Mouse (Mus musculus): ENCODE measurements around the gene Epn2. TPM values are rescaled to one million over a fixed set of nuclear protein-coding genes. Genes with fewer than 3 reads are reported as not detected.

Epn2 gene
- polyA plus RNA-seq (2014; fragmentation: Nextera tagmentation; extraction: Ambion mirVana) = 23.7 and 24.7 TPM in 2 replicates

DNA sequence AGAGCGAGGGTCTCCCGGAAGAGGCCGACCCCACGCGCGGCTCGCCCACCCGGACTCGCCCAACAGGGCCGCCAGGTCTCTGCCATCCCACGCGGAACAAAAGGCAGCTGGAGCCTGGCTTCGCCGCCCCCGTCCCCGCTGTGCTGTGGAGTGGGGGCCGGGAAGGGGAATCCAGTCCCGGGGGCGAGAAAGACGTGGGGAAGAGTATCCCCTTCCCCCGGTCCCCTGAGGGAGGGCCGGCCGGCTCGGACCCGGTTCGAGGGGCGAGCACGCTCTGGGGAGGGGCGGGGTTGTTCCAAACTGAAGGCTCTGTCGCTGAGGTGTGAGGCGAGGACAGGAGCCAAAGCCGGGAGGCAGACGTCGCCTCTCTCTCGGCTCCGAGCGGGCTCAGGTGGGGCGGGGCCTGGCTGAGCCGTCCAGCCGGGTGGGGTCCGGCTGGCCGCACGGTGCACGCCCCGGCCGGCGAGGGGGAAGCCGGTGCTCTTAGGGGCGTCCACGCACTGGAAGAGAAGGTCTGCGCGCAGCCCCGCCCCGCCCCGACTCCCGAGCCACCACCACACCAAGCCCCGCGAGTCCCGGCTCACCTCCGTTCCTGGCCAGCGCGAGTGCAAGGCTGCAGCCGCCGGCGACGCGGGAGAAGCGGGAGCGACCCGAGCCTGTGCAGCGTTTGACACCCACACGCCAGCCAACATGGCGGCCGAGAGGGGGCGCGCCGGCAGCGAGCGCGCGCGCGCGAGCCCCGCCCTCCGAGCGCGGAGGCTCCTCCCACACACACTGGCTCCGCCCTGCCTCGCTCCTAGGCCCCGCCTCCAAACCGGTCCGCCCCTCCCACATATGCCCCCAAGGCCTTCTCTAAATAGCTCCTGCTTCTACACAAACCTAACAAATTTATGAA lies at the start of gene Epn2:
Epn2 (minus strand) TSS at position 705 of the 895 bp plus-strand sequence.
- 0 out of 2 replicates have a peak, but pooled peaks cover 3% of the 10 kb centered on the region for H3K4me1 ChIP-seq (ENCODE audit: control insufficient read depth, insufficient read depth, low read length)
- H3K27me3 ChIP-seq (ENCODE audit: control insufficient read depth, insufficient read depth, low read length) = no peaks in the 10 kb centered on the region
- peak within 1 kb of the TSS; percentile 85 for H3K4me3 ChIP-seq (ENCODE audit: low read depth, low read length)
- under 1% methylated on average over 83 of the region's 93 CpGs for WGBS
- H3K4me2 ChIP-seq (ENCODE audit: low read depth, severe bottlenecking) = peak within 1 kb of the TSS; percentile 95
- H3K36me3 ChIP-seq (ENCODE audit: control insufficient read depth, insufficient read depth, low read length) = no peaks in the 10 kb centered on the region
- H3K9ac ChIP-seq (ENCODE audit: low read length) = peak within 1 kb of the TSS; percentile 86
- peak within 1 kb of the TSS; percentile 81 for H3K27ac ChIP-seq (replicated peaks; ENCODE audit: low read depth, low read length)
- no peaks in the 10 kb centered on the region for H3K9me3 ChIP-seq (ENCODE audit: control insufficient read depth, low read length)
- peak; percentile 92 for ATAC-seq (ENCODE audit: insufficient number of reproducible peaks, low FRiP score, low TSS enrichment, low read depth)
- peak; percentile 87 for DNase-seq (ENCODE audit: low spot score)

DNA sequence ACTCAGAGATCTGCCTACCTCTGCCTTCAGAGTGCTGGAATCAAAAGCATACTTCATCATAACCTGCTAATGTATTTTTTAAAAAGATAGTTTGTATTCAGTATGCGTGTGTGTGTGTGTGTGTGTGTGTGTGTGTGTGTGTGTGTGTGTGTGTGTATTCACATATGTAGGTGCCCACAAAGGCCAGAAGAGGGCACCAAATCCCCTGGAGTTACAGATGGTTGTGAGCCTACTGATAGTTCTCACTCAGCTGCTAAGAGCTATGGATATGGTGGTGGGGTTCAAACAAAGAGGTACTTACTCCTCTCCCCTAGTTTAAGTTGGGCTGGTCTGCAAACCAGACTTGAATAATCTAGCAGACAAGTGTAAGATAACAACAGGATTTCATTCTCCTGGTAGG lies 47.0 kb upstream of the Epn2 start:
- ATAC-seq (ENCODE audit: insufficient number of reproducible peaks, low FRiP score, low TSS enrichment, low read depth) (no peak), DNase-seq (ENCODE audit: low spot score) (no peak)
- Histone ChIP-seq H3K36me3 (ENCODE audit: control insufficient read depth, insufficient read depth, low read length) (no peaks in the 10 kb centered on the region), H3K27me3 (ENCODE audit: control insufficient read depth, insufficient read depth, low read length) (no peaks in the 10 kb centered on the region), H3K4me1 (ENCODE audit: control insufficient read depth, insufficient read depth, low read length) (no peaks in the 10 kb centered on the region), H3K9ac (ENCODE audit: low read length) (no peak overlapping the region), H3K4me3 (ENCODE audit: low read depth, low read length) (no peak overlapping the region), H3K4me2 (ENCODE audit: low read depth, severe bottlenecking) (no peak overlapping the region), H3K27ac (replicated peaks; ENCODE audit: low read depth, low read length) (no peak overlapping the region), H3K9me3 (ENCODE audit: control insufficient read depth, low read length) (no peaks in the 10 kb centered on the region)
- WGBS = 89% methylated on average over 1 of the region's 1 CpGs

DNA sequence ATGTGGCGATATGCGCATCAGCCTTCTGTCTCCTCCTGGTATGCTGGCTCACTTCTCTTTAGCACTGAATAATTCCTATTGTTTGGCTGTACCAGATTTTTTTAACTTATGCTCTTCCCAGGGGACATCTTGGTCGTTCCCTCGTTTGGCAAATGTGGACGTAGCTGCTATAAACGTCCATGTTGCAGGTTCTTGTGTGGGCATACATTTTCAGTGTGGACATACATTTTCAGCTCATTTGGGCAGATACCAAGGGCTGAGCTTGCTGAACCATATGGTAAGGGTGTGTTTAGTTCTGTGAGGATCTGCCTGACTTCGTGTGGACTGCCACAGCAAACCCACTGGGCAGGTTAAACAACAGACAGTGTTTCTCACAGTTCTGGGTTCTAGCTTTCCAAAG lies 45.6 kb upstream of the Epn2 start:
- no peak overlapping the region for H3K4me3 ChIP-seq (ENCODE audit: low read depth, low read length)
- no peaks in the 10 kb centered on the region for H3K36me3 ChIP-seq (ENCODE audit: control insufficient read depth, insufficient read depth, low read length)
- no peak overlapping the region for H3K4me2 ChIP-seq (ENCODE audit: low read depth, severe bottlenecking)
- ATAC-seq (ENCODE audit: insufficient number of reproducible peaks, low FRiP score, low TSS enrichment, low read depth) = no peak
- H3K4me1 ChIP-seq (ENCODE audit: control insufficient read depth, insufficient read depth, low read length) = no peaks in the 10 kb centered on the region
- no peak overlapping the region for H3K9ac ChIP-seq (ENCODE audit: low read length)
- no peak for DNase-seq (ENCODE audit: low spot score)
- 83% methylated on average over 7 of the region's 7 CpGs for WGBS
- H3K27ac ChIP-seq (replicated peaks; ENCODE audit: low read depth, low read length) = no peak overlapping the region
- H3K27me3 ChIP-seq (ENCODE audit: control insufficient read depth, insufficient read depth, low read length) = no peaks in the 10 kb centered on the region
- H3K9me3 ChIP-seq (ENCODE audit: control insufficient read depth, low read length) = no peaks in the 10 kb centered on the region

DNA sequence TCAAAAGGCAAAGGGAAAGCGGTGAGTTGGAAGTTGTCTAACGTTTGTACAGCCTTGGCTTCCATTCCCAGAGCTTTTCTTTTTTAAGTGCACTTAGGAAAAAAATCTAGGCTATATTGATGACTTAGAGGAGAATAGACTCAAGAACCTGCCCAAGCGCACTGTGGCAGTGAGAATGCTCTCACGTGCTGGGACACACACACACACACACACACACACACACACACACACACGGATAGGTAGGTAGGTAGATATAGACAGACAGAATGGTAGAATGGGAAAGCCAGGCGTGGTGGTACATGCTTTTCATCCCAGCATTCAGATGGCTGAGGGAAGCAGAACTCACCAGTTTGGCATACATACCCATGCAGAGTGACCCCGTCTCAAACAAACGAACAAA lies 41.3 kb upstream of the Epn2 start:
- Histone ChIP-seq H3K4me1 (ENCODE audit: control insufficient read depth, insufficient read depth, low read length) (peaks cover 5% of the 10 kb centered on the region; the same call in 1 of the 2 replicates), H3K4me2 (ENCODE audit: low read depth, severe bottlenecking) (peak overlapping the region; percentile 66; the same call in 1 of the 2 replicates), H3K27ac (replicated peaks; ENCODE audit: low read depth, low read length) (no peak overlapping the region), H3K4me3 (ENCODE audit: low read depth, low read length) (no peak overlapping the region), H3K9me3 (ENCODE audit: control insufficient read depth, low read length) (no peaks in the 10 kb centered on the region), H3K27me3 (ENCODE audit: control insufficient read depth, insufficient read depth, low read length) (no peaks in the 10 kb centered on the region), H3K36me3 (ENCODE audit: control insufficient read depth, insufficient read depth, low read length) (no peaks in the 10 kb centered on the region), H3K9ac (ENCODE audit: low read length) (no peak overlapping the region)
- WGBS = 66% methylated on average over 8 of the region's 8 CpGs
- ATAC-seq (ENCODE audit: insufficient number of reproducible peaks, low FRiP score, low TSS enrichment, low read depth) = no peak
- no peak for DNase-seq (ENCODE audit: low spot score)

DNA sequence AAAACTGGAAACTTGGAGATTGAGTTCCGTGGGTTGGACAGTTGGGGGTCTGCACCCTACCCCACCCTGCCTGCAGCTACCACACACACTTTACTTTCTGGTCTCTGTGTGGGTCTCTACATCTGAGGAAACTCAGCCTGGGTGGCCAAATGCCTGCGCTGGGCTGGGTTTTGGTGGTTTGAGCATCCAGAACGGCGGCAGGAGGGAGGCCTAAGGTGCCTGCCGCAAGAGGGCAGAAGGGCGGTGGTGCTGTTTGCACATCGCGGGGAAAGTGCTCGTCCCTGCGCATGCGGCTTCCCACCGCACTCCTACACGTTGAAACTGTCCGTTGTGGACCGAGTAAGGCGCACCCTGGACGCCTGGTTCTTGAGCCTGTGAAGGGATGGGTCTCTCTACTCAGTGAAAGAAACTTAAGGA lies 40.8 kb upstream of the Epn2 start:
- peak; percentile 73; the same call in 1 of the 2 replicates for ATAC-seq (ENCODE audit: insufficient number of reproducible peaks, low FRiP score, low TSS enrichment, low read depth)
- no peak overlapping the region for H3K9ac ChIP-seq (ENCODE audit: low read length)
- H3K27ac ChIP-seq (replicated peaks; ENCODE audit: low read depth, low read length) = no peak overlapping the region
- H3K27me3 ChIP-seq (ENCODE audit: control insufficient read depth, insufficient read depth, low read length) = no peaks in the 10 kb centered on the region
- peak; percentile 84 for DNase-seq (ENCODE audit: low spot score)
- H3K36me3 ChIP-seq (ENCODE audit: control insufficient read depth, insufficient read depth, low read length) = no peaks in the 10 kb centered on the region
- H3K4me1 ChIP-seq (ENCODE audit: control insufficient read depth, insufficient read depth, low read length) = peaks cover 9% of the 10 kb centered on the region; the same call in 1 of the 2 replicates
- peak overlapping the region; percentile 66 for H3K4me2 ChIP-seq (ENCODE audit: low read depth, severe bottlenecking)
- H3K9me3 ChIP-seq (ENCODE audit: control insufficient read depth, low read length) = no peaks in the 10 kb centered on the region
- H3K4me3 ChIP-seq (ENCODE audit: low read depth, low read length) = peak overlapping the region; percentile 35
- WGBS = under 1% methylated on average over 17 of the region's 17 CpGs

DNA sequence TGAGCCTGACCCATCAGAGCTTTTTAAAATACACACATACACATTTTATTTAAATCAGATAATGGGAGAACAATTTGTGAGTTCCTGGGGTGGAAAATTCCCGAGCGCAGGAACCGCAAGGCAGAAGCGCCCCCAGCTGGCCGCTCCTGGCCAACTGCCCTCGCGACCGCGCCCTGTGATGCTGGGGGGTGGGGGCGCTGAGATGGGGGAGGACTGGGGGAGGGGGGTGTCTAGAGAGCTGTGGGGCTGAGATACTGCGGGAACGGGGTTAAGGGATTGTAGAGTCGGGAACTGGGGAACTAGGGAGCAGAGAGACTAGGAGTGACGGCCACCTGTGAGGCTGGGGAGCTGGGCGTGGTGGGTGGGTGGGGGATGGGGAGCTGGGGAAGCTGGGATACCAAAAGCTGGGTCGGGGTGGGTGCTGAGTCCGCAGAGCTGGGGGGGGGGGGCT lies 40.3 kb upstream of the Epn2 start:
- Histone ChIP-seq H3K4me3 (ENCODE audit: low read depth, low read length) (peak overlapping the region; percentile 35), H3K4me1 (ENCODE audit: control insufficient read depth, insufficient read depth, low read length) (peaks cover 9% of the 10 kb centered on the region; the same call in 1 of the 2 replicates), H3K9ac (ENCODE audit: low read length) (peak overlapping the region; percentile 23; the same call in 1 of the 2 replicates), H3K36me3 (ENCODE audit: control insufficient read depth, insufficient read depth, low read length) (no peaks in the 10 kb centered on the region), H3K27ac (replicated peaks; ENCODE audit: low read depth, low read length) (no peak overlapping the region), H3K27me3 (ENCODE audit: control insufficient read depth, insufficient read depth, low read length) (no peaks in the 10 kb centered on the region), H3K9me3 (ENCODE audit: control insufficient read depth, low read length) (no peaks in the 10 kb centered on the region), H3K4me2 (ENCODE audit: low read depth, severe bottlenecking) (peak overlapping the region; percentile 66)
- DNase-seq (ENCODE audit: low spot score) (peak; percentile 72), ATAC-seq (ENCODE audit: insufficient number of reproducible peaks, low FRiP score, low TSS enrichment, low read depth) (peak; percentile 49; the same call in 1 of the 2 replicates)
- 1% methylated on average over 16 of the region's 17 CpGs for WGBS

DNA sequence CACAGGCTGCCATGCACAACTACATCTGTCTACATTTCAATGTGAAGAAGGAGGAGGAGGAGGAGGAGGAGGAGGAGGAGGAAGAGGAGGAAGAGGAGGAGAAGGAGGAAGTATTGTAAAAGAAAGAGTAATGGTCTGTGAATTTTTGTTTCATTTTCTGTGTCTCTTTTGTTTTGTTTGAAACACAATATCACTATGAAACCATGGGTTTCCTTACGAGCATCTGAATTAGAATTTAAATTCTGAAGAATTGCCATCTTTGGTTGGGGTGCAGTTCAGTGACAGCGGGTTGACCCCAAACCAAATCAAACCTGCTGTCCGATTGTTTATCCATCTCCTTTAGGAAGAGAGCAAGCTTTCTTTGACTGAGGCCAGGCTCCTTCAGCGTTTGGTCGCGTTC lies 39.9 kb upstream of the Epn2 start:
- ATAC-seq (ENCODE audit: insufficient number of reproducible peaks, low FRiP score, low TSS enrichment, low read depth) = no peak
- Histone ChIP-seq H3K27me3 (ENCODE audit: control insufficient read depth, insufficient read depth, low read length) (no peaks in the 10 kb centered on the region), H3K4me2 (ENCODE audit: low read depth, severe bottlenecking) (peak overlapping the region; percentile 66), H3K27ac (replicated peaks; ENCODE audit: low read depth, low read length) (no peak overlapping the region), H3K4me3 (ENCODE audit: low read depth, low read length) (peak overlapping the region; percentile 35), H3K36me3 (ENCODE audit: control insufficient read depth, insufficient read depth, low read length) (no peaks in the 10 kb centered on the region), H3K9me3 (ENCODE audit: control insufficient read depth, low read length) (no peaks in the 10 kb centered on the region), H3K9ac (ENCODE audit: low read length) (peak overlapping the region; percentile 22; the same call in 1 of the 2 replicates), H3K4me1 (ENCODE audit: control insufficient read depth, insufficient read depth, low read length) (peaks cover 9% of the 10 kb centered on the region; the same call in 1 of the 2 replicates)
- 21% methylated on average over 6 of the region's 6 CpGs for WGBS
- DNase-seq (ENCODE audit: low spot score) = no peak

DNA sequence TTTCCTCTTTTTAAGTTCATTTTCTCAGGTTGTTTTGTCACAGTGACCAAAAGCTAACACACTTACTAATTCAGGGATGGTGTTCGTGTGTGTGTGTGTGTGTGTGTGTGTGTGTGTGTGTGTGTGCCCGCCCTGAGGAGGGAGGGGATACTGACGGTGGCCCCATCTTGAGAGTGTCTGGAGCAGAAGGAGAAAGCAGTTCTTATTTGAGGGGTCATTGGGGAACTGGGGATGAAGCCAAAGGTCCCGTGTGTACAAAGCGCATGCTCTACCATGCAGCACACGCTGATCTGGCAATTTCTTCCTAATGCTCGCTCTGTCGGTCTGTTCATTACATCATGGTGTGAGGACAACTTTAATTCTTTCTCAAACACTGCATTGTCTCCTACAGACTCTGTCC lies 39.1 kb upstream of the Epn2 start:
- Histone ChIP-seq H3K9ac (ENCODE audit: low read length) (no peak overlapping the region), H3K27ac (replicated peaks; ENCODE audit: low read depth, low read length) (no peak overlapping the region), H3K9me3 (ENCODE audit: control insufficient read depth, low read length) (no peaks in the 10 kb centered on the region), H3K27me3 (ENCODE audit: control insufficient read depth, insufficient read depth, low read length) (no peaks in the 10 kb centered on the region), H3K4me3 (ENCODE audit: low read depth, low read length) (no peak overlapping the region), H3K4me2 (ENCODE audit: low read depth, severe bottlenecking) (no peak overlapping the region), H3K36me3 (ENCODE audit: control insufficient read depth, insufficient read depth, low read length) (no peaks in the 10 kb centered on the region), H3K4me1 (ENCODE audit: control insufficient read depth, insufficient read depth, low read length) (peaks cover 9% of the 10 kb centered on the region; the same call in 1 of the 2 replicates)
- no peak for DNase-seq (ENCODE audit: low spot score)
- 91% methylated on average over 8 of the region's 8 CpGs for WGBS
- no peak for ATAC-seq (ENCODE audit: insufficient number of reproducible peaks, low FRiP score, low TSS enrichment, low read depth)
